ENCODE assay signal across 3 mouse cellular contexts in the genomic region with DNA sequence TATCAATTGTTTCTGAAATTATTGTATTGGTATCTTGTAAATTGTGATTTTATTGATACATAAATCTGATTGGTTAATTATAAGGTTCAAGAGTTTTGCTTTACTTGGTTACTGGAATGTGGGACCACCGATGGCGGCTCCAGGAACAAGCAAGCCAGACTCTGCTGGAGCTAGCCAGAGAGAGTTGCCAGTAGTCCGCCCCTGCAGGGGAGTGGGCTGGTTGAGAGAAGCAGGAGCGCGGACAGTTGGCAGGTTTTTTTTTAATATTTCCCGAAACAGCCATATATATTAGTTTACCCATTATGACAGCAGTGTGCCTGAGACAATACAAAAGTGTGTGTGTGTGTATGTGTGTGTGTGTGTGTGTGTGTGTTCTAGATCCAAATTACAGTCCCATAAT. TPM values are rescaled to one million over a fixed set of nuclear protein-coding genes. Genes with fewer than 3 reads are reported as not detected.
DNase-seq lines count a peak whose midpoint lies in the region.
"Not testable (repeated sequence)": the region's sequence is repeated elsewhere in the genome, so short reads cannot be mapped to it uniquely, and the experiment has no call there.

No protein-coding gene starts in this region.

- intact Hi-C loops in left cerebral cortex, postnatal 4 days (cut with DNase I) = not testable (repeated sequence)

- peak; percentile 72 to 85 for DNase-seq in cerebellum, postnatal 10 days
- DNase-seq in cerebellum, postnatal 14 days = peak; percentile 58 to 66
- peak; percentile 46 for DNase-seq in left cerebral cortex, postnatal 4 days

RNA-seq across cellular contexts. Expression of a gene that starts 12.6 kb away (rescaled TPM):
- 10 to 100 TPM; 65.3 to 72.2 TPM for total RNA-seq in left cerebral cortex, postnatal 4 days (2021)

RNA-seq across cellular contexts. Expression of a gene that starts 36.5 kb away (rescaled TPM):
- 10 to 100 TPM; 10.4 to 11.4 TPM for total RNA-seq in left cerebral cortex, postnatal 4 days (2021)
